Mouse (Mus musculus): ENCODE data around the gene Col2a1. TPM values are rescaled to one million over a fixed set of nuclear protein-coding genes. Genes with fewer than 3 reads are reported as not detected.

Col2a1 gene
- polyA plus RNA-seq, 1 experiment from 2014 or later: 143 TPM

GRCm38 (mm10) chr15:97949706-97950105, 54.8 kb downstream of the Col2a1 start:
- Histone ChIP-seq H3K27me3 (ENCODE audit: control insufficient read depth, insufficient read depth, low read length) (no peaks in the 10 kb centered on the region), H3K27ac (ENCODE audit: low read depth, low read length) (no peak overlapping the region), H3K4me3 (ENCODE audit: low read depth, low read length) (no peak overlapping the region), H3K4me1 (replicated peaks; ENCODE audit: control insufficient read depth, insufficient read depth, low read length) (peaks cover 3% of the 10 kb centered on the region; the same call in 1 of the 2 replicates), H3K9ac (ENCODE audit: low read length) (no peak overlapping the region), H3K9me3 (ENCODE audit: control insufficient read depth, low read length) (no peaks in the 10 kb centered on the region), H3K36me3 (ENCODE audit: control insufficient read depth, insufficient read depth, low read length) (no peaks in the 10 kb centered on the region), H3K4me2 (ENCODE audit: low read depth, low read length, severe bottlenecking) (no peak overlapping the region)
- ATAC-seq (replicated peaks; ENCODE audit: low FRiP score) (no peak), DNase-seq (ENCODE audit: low spot score) (no peak)
- WGBS: 80% methylated on average over 3 of the region's 3 CpGs

DNA sequence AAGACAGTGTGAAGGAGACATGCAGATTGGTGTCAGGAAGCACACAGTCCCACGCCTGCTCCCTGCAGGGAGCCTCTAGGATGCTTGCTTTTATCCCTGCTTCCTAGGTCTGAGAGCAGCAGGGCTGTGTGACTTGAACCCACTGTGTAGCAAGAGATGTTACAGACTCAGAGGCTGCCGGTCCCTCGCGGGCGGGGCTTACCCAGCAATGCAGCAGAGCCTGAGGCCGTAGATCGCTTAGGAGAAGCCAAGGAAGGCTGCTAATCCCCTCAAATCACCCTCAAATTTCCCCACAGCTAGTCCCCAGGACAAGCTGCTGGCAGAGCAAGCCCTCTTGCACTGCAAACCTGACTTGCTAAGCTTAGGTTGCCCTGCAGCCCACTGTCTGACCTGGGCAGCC, 55.8 kb downstream of the Col2a1 start:
- H3K4me2 ChIP-seq (ENCODE audit: low read depth, low read length, severe bottlenecking): no peak overlapping the region
- peak; percentile 55 for DNase-seq (ENCODE audit: low spot score)
- peaks cover 3% of the 10 kb centered on the region; the same call in 1 of the 2 replicates for H3K4me1 ChIP-seq (replicated peaks; ENCODE audit: control insufficient read depth, insufficient read depth, low read length)
- no peaks in the 10 kb centered on the region for H3K9me3 ChIP-seq (ENCODE audit: control insufficient read depth, low read length)
- no peak overlapping the region for H3K9ac ChIP-seq (ENCODE audit: low read length)
- no peak overlapping the region for H3K4me3 ChIP-seq (ENCODE audit: low read depth, low read length)
- ATAC-seq (replicated peaks; ENCODE audit: low FRiP score): no peak
- no peak overlapping the region for H3K27ac ChIP-seq (ENCODE audit: low read depth, low read length)
- 29% methylated on average over 7 of the region's 7 CpGs for WGBS
- no peaks in the 10 kb centered on the region for H3K27me3 ChIP-seq (ENCODE audit: control insufficient read depth, insufficient read depth, low read length)
- H3K36me3 ChIP-seq (ENCODE audit: control insufficient read depth, insufficient read depth, low read length): no peaks in the 10 kb centered on the region

GRCm38 (mm10) chr15:97945656-97946315, 58.7 kb downstream of the Col2a1 start:
- Histone ChIP-seq H3K4me2 (ENCODE audit: low read depth, low read length, severe bottlenecking) (no peak overlapping the region), H3K27me3 (ENCODE audit: control insufficient read depth, insufficient read depth, low read length) (no peaks in the 10 kb centered on the region), H3K9ac (ENCODE audit: low read length) (no peak overlapping the region), H3K9me3 (ENCODE audit: control insufficient read depth, low read length) (no peaks in the 10 kb centered on the region), H3K27ac (ENCODE audit: low read depth, low read length) (no peak overlapping the region), H3K36me3 (ENCODE audit: control insufficient read depth, insufficient read depth, low read length) (no peaks in the 10 kb centered on the region), H3K4me3 (ENCODE audit: low read depth, low read length) (no peak overlapping the region), H3K4me1 (replicated peaks; ENCODE audit: control insufficient read depth, insufficient read depth, low read length) (no peaks in the 10 kb centered on the region)
- ATAC-seq (replicated peaks; ENCODE audit: low FRiP score): no peak
- 81% methylated on average over 11 of the region's 11 CpGs for WGBS
- peak; percentile 48 for DNase-seq (ENCODE audit: low spot score)

DNA sequence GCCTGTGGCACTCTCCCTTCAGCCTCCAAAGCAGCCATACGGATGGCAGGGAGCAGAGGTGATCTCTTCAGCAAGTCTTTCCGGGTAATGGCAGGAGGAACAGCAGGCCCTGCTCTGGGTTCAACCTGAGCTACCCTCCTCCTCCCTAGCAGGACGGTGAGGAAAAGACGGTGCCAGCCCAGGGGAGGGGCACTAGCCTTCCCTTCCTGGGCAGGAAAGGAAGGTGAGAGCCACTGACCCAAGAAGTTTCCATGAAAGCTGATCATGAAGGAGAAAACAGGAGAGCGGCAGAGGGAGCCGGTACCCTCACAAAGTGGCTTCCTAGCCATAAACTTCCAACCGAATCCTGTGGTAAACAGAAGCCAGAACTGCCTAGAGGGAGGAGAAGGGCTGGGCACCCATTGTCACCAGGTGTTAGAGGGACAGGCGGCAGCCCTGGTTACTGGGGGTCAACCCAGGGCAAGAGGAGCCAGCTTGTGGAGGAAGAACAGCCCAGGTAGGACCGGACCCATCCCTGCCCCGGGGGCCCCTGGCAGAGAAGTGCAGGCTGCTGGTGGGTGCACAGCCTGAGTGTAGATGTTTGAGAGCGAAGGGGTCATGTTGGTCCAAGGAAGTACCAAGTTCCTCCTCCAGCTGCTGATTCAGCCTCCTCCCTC, 59.4 kb downstream of the Col2a1 start:
- Histone ChIP-seq H3K9me3 (ENCODE audit: control insufficient read depth, low read length) (no peaks in the 10 kb centered on the region), H3K36me3 (ENCODE audit: control insufficient read depth, insufficient read depth, low read length) (no peaks in the 10 kb centered on the region), H3K4me1 (replicated peaks; ENCODE audit: control insufficient read depth, insufficient read depth, low read length) (no peaks in the 10 kb centered on the region), H3K27ac (ENCODE audit: low read depth, low read length) (no peak overlapping the region), H3K4me3 (ENCODE audit: low read depth, low read length) (no peak overlapping the region), H3K9ac (ENCODE audit: low read length) (no peak overlapping the region), H3K27me3 (ENCODE audit: control insufficient read depth, insufficient read depth, low read length) (no peaks in the 10 kb centered on the region), H3K4me2 (ENCODE audit: low read depth, low read length, severe bottlenecking) (no peak overlapping the region)
- no peak for ATAC-seq (replicated peaks; ENCODE audit: low FRiP score)
- DNase-seq (ENCODE audit: low spot score): peak; percentile 46
- 85% methylated on average over 11 of the region's 11 CpGs for WGBS

DNA sequence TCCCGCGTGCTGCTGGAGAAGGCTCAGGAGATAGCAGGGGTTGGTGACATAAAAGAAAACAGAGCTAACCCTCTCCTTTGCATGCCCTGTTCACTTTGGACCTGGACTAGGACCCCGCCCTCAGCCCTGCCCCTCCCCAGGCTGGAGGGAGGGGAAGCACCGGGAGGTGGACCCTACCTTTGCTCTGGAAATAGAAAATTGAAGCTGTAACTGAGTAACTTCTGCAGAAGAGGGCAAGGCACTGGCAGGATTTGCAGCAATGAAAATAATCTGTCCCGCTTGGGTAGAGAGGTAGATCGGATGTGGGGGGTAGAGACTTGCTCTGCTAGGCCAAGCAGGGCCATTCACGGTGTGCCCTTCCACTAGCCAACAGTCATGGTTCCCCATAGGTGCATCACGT, 61.1 kb downstream of the Col2a1 start:
- Histone ChIP-seq H3K9ac (ENCODE audit: low read length) (no peak overlapping the region), H3K9me3 (ENCODE audit: control insufficient read depth, low read length) (no peaks in the 10 kb centered on the region), H3K27me3 (ENCODE audit: control insufficient read depth, insufficient read depth, low read length) (no peaks in the 10 kb centered on the region), H3K27ac (ENCODE audit: low read depth, low read length) (no peak overlapping the region), H3K36me3 (ENCODE audit: control insufficient read depth, insufficient read depth, low read length) (no peaks in the 10 kb centered on the region), H3K4me3 (ENCODE audit: low read depth, low read length) (no peak overlapping the region), H3K4me1 (replicated peaks; ENCODE audit: control insufficient read depth, insufficient read depth, low read length) (no peaks in the 10 kb centered on the region), H3K4me2 (ENCODE audit: low read depth, low read length, severe bottlenecking) (no peak overlapping the region)
- ATAC-seq (replicated peaks; ENCODE audit: low FRiP score) (no peak), DNase-seq (ENCODE audit: low spot score) (peak; percentile 37)
- 92% methylated on average over 8 of the region's 8 CpGs for WGBS

- DNase-seq (ENCODE audit: low spot score) (peak; percentile 29), ATAC-seq (replicated peaks; ENCODE audit: low FRiP score) (no peak)
- Histone ChIP-seq H3K9ac (ENCODE audit: low read length) (no peak overlapping the region), H3K27ac (ENCODE audit: low read depth, low read length) (no peak overlapping the region), H3K9me3 (ENCODE audit: control insufficient read depth, low read length) (no peaks in the 10 kb centered on the region), H3K36me3 (ENCODE audit: control insufficient read depth, insufficient read depth, low read length) (no peaks in the 10 kb centered on the region), H3K4me1 (replicated peaks; ENCODE audit: control insufficient read depth, insufficient read depth, low read length) (no peaks in the 10 kb centered on the region), H3K27me3 (ENCODE audit: control insufficient read depth, insufficient read depth, low read length) (no peaks in the 10 kb centered on the region), H3K4me3 (ENCODE audit: low read depth, low read length) (no peak overlapping the region), H3K4me2 (ENCODE audit: low read depth, low read length, severe bottlenecking) (no peak overlapping the region)
- WGBS: 85% methylated on average over 8 of the region's 8 CpGs
Measured at GRCm38 (mm10) chr15:97942538-97942937, 62.0 kb downstream of the Col2a1 start.

DNA sequence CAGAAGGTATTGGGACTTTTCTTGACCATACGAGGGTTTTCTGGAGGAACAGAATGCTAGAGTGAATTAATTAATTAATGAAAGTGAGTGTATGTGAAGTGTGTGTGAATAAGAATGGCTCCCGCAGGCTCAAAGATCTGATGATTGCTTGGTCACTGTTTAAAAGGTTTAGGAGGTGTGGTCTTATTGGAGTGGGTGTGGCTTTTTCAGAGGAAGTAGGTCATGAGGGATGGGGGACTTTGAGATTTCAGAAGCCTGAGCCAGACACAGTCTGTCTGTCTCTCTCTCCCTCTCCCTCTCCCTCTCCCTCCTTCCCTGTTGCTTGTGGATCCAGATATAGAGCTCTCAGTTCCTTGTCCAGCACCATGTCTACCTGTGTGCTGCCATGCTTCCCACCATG, 63.2 kb downstream of the Col2a1 start:
- 88% methylated on average over 2 of the region's 2 CpGs for WGBS
- peak; percentile 6 for DNase-seq (ENCODE audit: low spot score)

DNA sequence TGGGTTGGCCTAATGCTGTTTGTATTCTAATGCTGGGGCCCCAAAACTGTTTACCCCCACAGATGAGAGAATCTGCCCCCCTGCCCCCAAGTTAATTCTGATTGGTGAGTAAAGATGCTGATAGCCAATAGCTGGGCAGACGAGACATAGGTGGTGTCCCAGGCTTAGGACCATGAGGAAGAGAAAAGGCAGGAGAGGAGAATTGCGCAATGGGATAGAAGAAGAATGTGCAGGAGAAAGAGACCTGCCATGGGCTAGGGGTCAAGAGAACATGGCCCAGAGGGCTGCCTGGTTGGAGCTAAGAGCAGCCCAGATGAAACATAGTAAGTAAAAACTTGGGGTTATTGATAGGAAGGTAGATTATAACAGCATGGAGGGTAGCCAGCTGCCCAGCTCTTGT, 64.4 kb downstream of the Col2a1 start:
- no peak for ATAC-seq (replicated peaks; ENCODE audit: low FRiP score)
- no peak overlapping the region for H3K27ac ChIP-seq (ENCODE audit: low read depth, low read length)
- no peak overlapping the region for H3K4me3 ChIP-seq (ENCODE audit: low read depth, low read length)
- no peaks in the 10 kb centered on the region for H3K27me3 ChIP-seq (ENCODE audit: control insufficient read depth, insufficient read depth, low read length)
- no peaks in the 10 kb centered on the region for H3K4me1 ChIP-seq (replicated peaks; ENCODE audit: control insufficient read depth, insufficient read depth, low read length)
- WGBS: 84% methylated on average over 2 of the region's 2 CpGs
- DNase-seq (ENCODE audit: low spot score): peak; percentile 2
- H3K36me3 ChIP-seq (ENCODE audit: control insufficient read depth, insufficient read depth, low read length): no peaks in the 10 kb centered on the region
- no peaks in the 10 kb centered on the region for H3K9me3 ChIP-seq (ENCODE audit: control insufficient read depth, low read length)
- no peak overlapping the region for H3K9ac ChIP-seq (ENCODE audit: low read length)
- no peak overlapping the region for H3K4me2 ChIP-seq (ENCODE audit: low read depth, low read length, severe bottlenecking)

More for the DNA sequence above, 63.2 kb downstream of the Col2a1 start:
- no peak overlapping the region for H3K9ac ChIP-seq (ENCODE audit: low read length)
- H3K4me3 ChIP-seq (ENCODE audit: low read depth, low read length): no peak overlapping the region
- H3K4me1 ChIP-seq (replicated peaks; ENCODE audit: control insufficient read depth, insufficient read depth, low read length): no peaks in the 10 kb centered on the region
- no peaks in the 10 kb centered on the region for H3K36me3 ChIP-seq (ENCODE audit: control insufficient read depth, insufficient read depth, low read length)
- no peaks in the 10 kb centered on the region for H3K9me3 ChIP-seq (ENCODE audit: control insufficient read depth, low read length)
- no peaks in the 10 kb centered on the region for H3K27me3 ChIP-seq (ENCODE audit: control insufficient read depth, insufficient read depth, low read length)
- H3K27ac ChIP-seq (ENCODE audit: low read depth, low read length): no peak overlapping the region
- no peak for ATAC-seq (replicated peaks; ENCODE audit: low FRiP score)
- H3K4me2 ChIP-seq (ENCODE audit: low read depth, low read length, severe bottlenecking): no peak overlapping the region

DNA sequence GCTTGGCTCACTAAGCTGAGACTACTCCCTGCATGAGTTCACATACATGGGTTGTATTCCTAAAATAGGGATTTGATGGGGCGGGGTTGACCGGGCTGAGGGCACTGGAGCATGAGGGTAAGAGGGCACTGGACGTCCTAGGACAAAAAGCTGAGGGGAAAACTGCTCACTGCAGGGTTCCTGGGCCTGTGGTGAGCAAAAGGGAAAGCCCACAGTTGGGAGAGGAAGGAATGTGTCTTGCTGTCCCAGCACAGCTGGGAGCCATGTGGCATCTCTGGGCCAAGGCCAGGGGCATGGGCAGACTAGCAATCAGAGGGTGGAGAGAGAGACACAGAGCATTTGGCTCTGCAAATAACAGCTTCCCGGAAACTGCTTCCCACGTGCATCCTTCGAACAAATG, 65.9 kb downstream of the Col2a1 start:
- DNase-seq (ENCODE audit: low spot score) (peak; percentile 30), ATAC-seq (replicated peaks; ENCODE audit: low FRiP score) (no peak)
- no peaks in the 10 kb centered on the region for H3K9me3 ChIP-seq (ENCODE audit: control insufficient read depth, low read length)
- no peaks in the 10 kb centered on the region for H3K4me1 ChIP-seq (replicated peaks; ENCODE audit: control insufficient read depth, insufficient read depth, low read length)
- no peak overlapping the region for H3K9ac ChIP-seq (ENCODE audit: low read length)
- WGBS: 62% methylated on average over 6 of the region's 6 CpGs
- H3K36me3 ChIP-seq (ENCODE audit: control insufficient read depth, insufficient read depth, low read length): no peaks in the 10 kb centered on the region
- no peaks in the 10 kb centered on the region for H3K27me3 ChIP-seq (ENCODE audit: control insufficient read depth, insufficient read depth, low read length)
- H3K27ac ChIP-seq (ENCODE audit: low read depth, low read length): no peak overlapping the region
- H3K4me3 ChIP-seq (ENCODE audit: low read depth, low read length): no peak overlapping the region
- no peak overlapping the region for H3K4me2 ChIP-seq (ENCODE audit: low read depth, low read length, severe bottlenecking)
